Mouse (Mus musculus): ENCODE measurements at regions not wholly inside any gene's neighbourhood (a gene's known extent, or its start where the extent isn't known, plus 50 kb on each side); places are given as distances from the start of the nearest gene placed in this dataset.

GRCm38 (mm10) chr12:46138646-46139045 lies 680.1 kb downstream of the Nova1 start:
- DNase-seq: no peak

GRCm38 (mm10) chr12:46125867-46126266 lies 692.9 kb downstream of the Nova1 start:
- no peak for DNase-seq

- no peak for DNase-seq
Measured at GRCm38 (mm10) chr12:46111352-46111751, 707.4 kb downstream of the Nova1 start.

- no peak for DNase-seq
Measured at GRCm38 (mm10) chr12:46083356-46083755, 735.4 kb downstream of the Nova1 start.

GRCm38 (mm10) chr12:46075789-46076217 lies 742.9 kb downstream of the Nova1 start:
- no peak for DNase-seq

- no peak for DNase-seq
Measured at GRCm38 (mm10) chr12:46075355-46075754, 743.4 kb downstream of the Nova1 start.

GRCm38 (mm10) chr12:46066896-46067295 lies 751.8 kb downstream of the Nova1 start:
- no peak for DNase-seq

GRCm38 (mm10) chr12:46040626-46041025 lies 778.1 kb downstream of the Nova1 start:
- DNase-seq: no peak

GRCm38 (mm10) chr12:46040216-46040615 lies 778.5 kb downstream of the Nova1 start:
- DNase-seq: no peak

GRCm38 (mm10) chr12:46036540-46037094 lies 782.1 kb downstream of the Nova1 start:
- no peak for DNase-seq

- DNase-seq: no peak
Measured at GRCm38 (mm10) chr12:46025266-46025665, 793.5 kb downstream of the Nova1 start.

- DNase-seq: no peak
Measured at GRCm38 (mm10) chr12:46021546-46021910, 797.2 kb downstream of the Nova1 start.

GRCm38 (mm10) chr12:46020835-46021545 lies 797.7 kb downstream of the Nova1 start:
- no peak for DNase-seq

GRCm38 (mm10) chr12:45977691-45978414 lies 840.9 kb downstream of the Nova1 start:
- no peak for DNase-seq

- DNase-seq: peak; percentile 54
Measured at GRCm38 (mm10) chr12:45975780-45976179, 842.9 kb downstream of the Nova1 start.

- DNase-seq: no peak
Measured at GRCm38 (mm10) chr12:45970472-45970871, 848.3 kb downstream of the Nova1 start.

GRCm38 (mm10) chr12:45969881-45970280 lies 848.8 kb downstream of the Nova1 start:
- DNase-seq: no peak

GRCm38 (mm10) chr12:45946918-45947317 lies 871.8 kb downstream of the Nova1 start:
- DNase-seq: no peak

GRCm38 (mm10) chr12:45944464-45944863 lies 870.0 kb upstream of the Stxbp6 start:
- no peak for DNase-seq

- DNase-seq: no peak
Measured at GRCm38 (mm10) chr12:45942402-45942801, 867.9 kb upstream of the Stxbp6 start.

- no peak for DNase-seq
Measured at GRCm38 (mm10) chr12:45933388-45933787, 858.9 kb upstream of the Stxbp6 start.

GRCm38 (mm10) chr12:45932251-45932650 lies 857.7 kb upstream of the Stxbp6 start:
- no peak for DNase-seq

- no peak for DNase-seq
Measured at GRCm38 (mm10) chr12:45929760-45930150, 855.2 kb upstream of the Stxbp6 start.
